19 mouse cellular contexts compared by ENCODE assay signal in the genomic region with DNA sequence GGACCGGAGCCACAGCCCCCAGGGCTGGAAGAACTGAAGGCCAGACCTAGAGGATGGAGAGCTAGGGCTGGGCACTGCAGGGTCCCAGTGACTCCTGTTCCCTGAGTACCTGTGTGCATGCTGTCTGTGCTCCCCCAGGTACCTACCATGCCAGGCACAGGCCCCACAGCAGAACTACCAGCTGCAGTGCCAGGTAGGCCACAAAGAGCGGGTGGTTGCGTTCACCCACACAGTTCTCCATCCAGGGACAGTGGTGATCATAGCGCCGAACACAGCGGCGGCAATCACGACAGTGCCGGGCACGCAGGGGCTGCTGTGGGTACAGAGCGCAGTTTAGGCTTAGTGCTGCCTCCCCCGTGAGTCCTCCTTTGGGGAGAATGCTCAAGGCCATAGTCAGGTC.
"Had no signal": no experiment of that assay in that cellular context is flagged by ENCODE, and none has a peak within 500 bp of the region (broad histone marks: within the 10 kb centered on the region; RNA-seq: fewer than 3 reads in every experiment).

No protein-coding gene starts in this region.

- H3K4me2 ChIP-seq: liver, embryonic 13.5 days; neural tube, embryonic 13.5 days had no signal

- H3K9ac ChIP-seq: limb, embryonic 12.5 days; limb, embryonic 15.5 days; midbrain, embryonic 13.5 days; neural tube, embryonic 13.5 days; stomach, embryonic 15.5 days had no signal

- H3K27ac ChIP-seq: kidney, postnatal 0 days; left cerebral cortex, adult 2 months; limb, embryonic 12.5 days; limb, embryonic 15.5 days; midbrain, embryonic 13.5 days; neural tube, embryonic 13.5 days; stomach, embryonic 15.5 days had no signal

- DNase-seq: kidney, adult 2 months; kidney, postnatal 25 days; layer of hippocampus, postnatal 36 days; liver, embryonic 13.5 days; lung, adult 2 months; lung, postnatal 14 days; retina, postnatal 1 day; right cerebral cortex, postnatal 25 days; spleen, adult 18-20 months; thymus, postnatal 25 days had no signal

- H3K27me3 ChIP-seq: limb, embryonic 12.5 days; limb, embryonic 15.5 days; liver, embryonic 13.5 days; midbrain, embryonic 13.5 days; neural tube, embryonic 13.5 days; stomach, embryonic 15.5 days had no signal

- ATAC-seq: midbrain, embryonic 13.5 days; midbrain, embryonic 16.5 days had no signal

- H3K4me3 ChIP-seq: left cerebral cortex, adult 2 months; limb, embryonic 12.5 days; limb, embryonic 15.5 days; midbrain, embryonic 13.5 days; neural tube, embryonic 13.5 days; stomach, embryonic 15.5 days had no signal

- H3K9me3 ChIP-seq: limb, embryonic 12.5 days; limb, embryonic 15.5 days; liver, embryonic 13.5 days; midbrain, embryonic 10.5 days; midbrain, embryonic 13.5 days; neural tube, embryonic 13.5 days; stomach, embryonic 15.5 days had no signal
